Mouse (Mus musculus) urinary bladder, adult 18-20 months (tissue): ENCODE measurements around the gene Cerkl.

ENCODE experiments used
- DNase-seq, 2 experiments: peaks; one replicate each; pipeline ENCODE4 v3.0.0; 2022; ENCODE audit warnings: low spot score in 2 of 2, mixed read lengths in 2 of 2

Gene Cerkl

DNA sequence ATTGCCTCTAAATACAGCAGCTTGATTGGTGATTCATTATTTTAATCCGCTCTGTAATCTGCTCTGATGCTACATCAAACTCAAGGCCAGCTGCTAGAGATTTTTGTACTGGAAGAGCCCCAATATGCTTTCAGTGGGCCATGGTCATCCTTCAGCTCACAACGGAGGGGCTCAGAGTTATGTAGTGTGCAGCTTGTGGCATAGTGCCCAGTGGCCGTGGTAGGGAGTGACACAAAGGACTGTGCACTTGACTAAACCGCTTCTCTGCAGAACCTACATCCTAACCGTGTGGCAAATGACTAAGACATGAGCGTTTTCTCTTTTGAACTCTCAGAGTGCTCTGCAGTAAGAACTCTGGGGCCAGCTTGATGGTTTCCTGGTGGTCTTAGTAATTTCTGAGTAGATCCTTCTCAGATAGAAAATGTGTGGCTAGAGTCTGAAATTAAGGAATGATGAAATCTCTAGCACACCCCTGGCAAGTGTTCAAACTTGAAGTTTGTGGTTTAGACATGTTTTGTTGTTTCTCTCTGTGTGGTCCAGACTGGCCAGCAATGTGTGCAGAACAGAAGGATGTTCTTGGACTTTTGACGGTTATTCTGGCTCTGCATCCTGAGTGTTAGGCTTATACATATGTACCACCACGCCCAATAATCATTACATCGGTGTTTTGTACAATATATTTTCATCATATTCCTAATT, 140.3 kb downstream of the Cerkl start:
- no peak for DNase-seq

DNA sequence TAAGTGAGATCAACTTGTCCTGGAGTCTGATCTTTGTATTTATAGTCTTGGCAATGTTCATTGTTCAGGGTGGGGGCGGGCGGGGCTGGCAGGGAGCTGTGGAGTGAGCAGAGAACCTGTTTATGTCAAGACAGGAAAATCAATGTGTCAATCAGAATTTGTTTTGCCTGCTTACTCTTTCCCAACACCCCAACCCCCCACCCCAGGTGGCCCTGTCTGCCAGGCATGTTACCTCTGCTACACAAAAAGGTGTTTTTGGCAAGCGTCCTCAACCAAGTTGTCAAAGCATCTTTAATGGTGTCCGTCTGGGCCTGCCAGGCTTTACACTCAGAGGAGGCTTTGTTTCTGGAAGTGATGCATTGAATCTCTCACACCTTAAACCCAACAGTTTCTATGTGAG, 141.5 kb downstream of the Cerkl start:
- DNase-seq, result no peak

DNA sequence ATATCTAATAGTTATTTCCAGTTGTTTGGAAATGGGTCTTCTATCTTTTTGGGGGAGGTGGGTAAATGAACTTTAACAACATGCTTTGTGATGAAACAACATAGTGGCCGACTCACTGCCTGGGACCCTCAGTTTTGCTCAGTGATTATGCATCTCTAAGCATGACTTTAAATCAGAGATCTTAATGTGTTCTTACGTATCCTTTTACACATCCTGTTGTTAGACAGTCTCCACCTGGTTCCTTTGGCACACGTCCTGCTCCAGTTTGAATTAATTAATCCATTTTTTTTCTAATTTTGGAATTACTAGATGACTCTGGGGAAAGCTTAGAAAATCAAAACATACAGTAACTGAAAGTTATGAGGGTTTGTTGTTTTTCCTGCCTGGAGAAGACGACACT, 144.1 kb downstream of the Cerkl start:
- DNase-seq, result no peak

DNA sequence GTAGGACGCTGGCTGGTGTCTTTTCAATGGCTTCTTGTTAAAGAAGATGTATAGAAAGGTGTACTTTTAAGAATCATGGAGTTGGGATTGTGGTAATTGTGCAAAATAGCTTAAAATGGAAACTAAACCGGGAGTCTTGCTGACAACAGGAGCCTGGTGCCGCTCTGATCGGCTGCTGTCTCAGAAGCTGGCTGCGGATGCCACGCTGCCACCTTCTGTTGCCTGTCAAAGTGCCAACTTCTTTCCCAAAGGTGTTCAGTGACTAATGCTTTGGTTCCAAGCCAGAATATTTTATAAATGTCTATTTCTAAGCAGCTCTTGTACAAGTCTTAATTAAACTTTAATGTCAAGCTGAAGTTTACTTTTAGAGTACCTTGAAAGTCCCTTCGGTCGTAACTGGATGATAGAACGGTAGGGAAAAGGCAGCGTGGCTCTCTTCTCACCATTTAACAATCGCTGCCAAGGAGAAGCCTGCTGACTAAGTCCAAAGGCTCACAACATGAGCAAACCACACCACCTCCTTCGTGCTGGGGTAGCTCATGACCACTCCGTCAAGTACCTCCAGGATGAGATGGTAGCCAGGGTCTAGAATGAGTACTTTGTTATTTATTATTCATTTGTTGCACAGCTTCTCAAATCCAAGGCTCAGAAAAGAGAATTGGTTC, 147.0 kb downstream of the Cerkl start:
- no peak for DNase-seq

DNA sequence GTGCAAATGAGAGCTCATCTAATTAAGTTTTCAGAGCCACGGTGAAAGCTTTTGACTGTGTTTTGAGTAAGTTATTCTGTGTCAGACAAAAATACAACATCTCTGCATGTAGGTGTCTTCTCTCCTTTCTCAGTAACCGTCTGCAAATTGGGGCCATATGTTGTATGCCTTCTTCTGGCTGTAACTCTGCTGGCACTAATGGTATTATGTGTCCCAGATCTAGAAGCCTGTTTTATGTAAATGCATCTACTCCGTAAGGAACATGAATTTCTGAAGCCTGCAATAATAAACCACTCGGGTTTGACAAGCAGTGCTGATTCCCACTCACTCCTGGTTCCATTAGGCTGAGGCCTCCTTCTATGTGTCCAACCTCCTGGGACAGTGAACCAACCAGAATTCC, 149.0 kb downstream of the Cerkl start:
- no peak for DNase-seq

DNA sequence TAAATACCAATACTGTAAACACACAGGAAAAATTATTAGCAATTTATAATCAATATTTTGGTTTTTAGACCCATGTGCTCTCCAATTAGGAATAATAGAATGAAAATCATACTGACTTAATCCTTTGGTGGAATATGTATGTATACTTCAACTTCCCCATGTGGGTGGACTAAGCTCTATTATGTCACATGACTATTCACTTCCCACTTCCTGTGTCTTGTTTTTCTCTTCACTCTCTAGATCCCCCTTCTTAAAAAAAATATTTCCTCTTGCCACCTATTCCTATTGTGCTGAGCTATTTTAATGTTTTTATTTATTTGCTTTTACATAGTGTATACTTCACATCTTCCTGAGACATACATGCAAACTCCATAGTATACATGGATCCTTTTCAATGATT, 154.2 kb downstream of the Cerkl start:
- DNase-seq, result no peak

DNA sequence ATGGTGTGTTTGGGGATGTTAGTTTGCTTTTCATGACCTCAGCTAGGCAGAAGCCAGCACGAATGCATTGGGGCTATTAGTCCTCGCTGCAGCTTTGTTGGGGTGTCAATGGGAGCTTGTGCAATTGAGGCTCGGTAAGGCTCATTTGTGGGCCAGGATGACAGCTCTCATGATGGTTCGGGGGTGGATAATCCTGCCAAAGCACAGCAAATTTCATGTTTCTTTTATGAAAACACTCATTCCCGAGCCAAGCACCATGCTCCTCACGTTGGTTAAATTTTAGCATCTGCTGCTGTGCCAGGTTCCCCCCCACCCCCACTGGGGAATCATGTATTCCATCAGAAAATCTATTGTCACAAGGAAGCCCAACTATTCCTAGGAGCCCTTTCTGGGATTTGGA, 164.2 kb downstream of the Cerkl start:
- DNase-seq, result no peak

DNA sequence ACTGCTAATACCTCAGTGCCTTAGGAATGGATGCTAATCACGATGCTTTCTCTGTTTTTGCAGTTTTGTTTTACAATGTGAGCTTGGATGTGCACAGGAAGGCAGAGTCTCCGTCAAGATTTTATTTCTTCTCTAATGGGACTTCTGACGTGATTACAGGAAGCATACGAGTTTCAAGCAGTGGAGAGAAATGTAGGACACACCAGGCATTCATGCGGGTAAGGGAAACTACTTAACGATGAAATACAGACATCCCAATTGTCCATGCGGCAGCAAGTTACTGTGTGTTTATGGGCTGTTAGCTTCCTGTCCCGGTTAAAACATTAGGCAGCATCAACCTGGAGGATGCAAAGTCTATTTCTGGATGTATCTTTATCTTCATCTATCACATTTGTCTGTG, 164.7 kb downstream of the Cerkl start:
- DNase-seq, result no peak

DNA sequence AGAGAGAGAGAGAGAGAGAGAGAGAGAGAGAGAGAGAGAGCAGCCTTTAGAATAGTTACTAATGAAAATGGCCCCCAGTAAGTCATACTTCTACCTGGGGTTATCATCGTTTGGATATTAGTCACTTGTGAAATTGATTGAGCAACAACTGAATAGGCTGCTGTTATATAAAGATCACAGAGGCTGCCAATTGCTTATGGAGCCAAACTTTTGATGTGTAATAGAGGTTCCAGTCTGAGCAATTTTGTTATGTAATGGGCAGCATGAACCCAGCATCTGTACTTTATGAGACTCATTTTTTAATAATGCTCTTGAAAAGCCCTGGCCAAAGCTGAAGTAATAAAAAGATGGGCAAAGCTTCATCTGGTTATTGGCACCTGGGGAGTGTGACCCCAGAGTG, 166.4 kb downstream of the Cerkl start:
- DNase-seq, result no peak

DNA sequence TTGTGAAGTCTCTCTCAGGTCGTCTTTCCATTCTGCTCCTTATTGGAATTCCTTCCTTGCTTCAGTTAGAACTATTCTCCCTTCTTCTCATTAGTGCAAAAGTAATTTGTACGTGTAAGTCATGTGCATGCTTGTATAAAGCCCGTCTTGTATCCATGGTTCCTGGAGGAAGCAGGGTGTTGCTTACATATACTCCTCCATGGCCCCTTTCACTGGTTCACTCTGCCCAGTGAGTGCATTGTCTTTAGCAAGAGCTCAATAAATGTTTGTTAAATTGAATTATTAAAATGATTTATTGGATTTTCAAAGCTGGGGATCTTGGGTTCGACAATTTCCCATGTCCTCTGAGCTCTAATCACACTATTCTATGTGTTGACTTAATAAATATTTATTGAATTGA, 172.4 kb downstream of the Cerkl start:
- DNase-seq, result no peak
